Mouse (Mus musculus) testis, adult 10 weeks (tissue): ENCODE measurements around the gene Osbpl10. TPM values are rescaled to one million over a fixed set of nuclear protein-coding genes. Genes with fewer than 3 reads are reported as not detected.

Experiments
- polyA plus RNA-seq: library from polyadenylated mRNA; stranded (reverse); fragments of 350-450 nt; fragmentation: Illumina TruSeq; extraction: RNeasy Lipid Tissue Mini Kit (QIAGEN cat#74804); gene quantifications from one replicate; pipeline ENCODE4 v1.2.3, GENCODE M21; 2014; ENCODE audit warnings: low read depth, low replicate concordance

Osbpl10 gene
- polyA plus RNA-seq: 5.2 TPM

DNA sequence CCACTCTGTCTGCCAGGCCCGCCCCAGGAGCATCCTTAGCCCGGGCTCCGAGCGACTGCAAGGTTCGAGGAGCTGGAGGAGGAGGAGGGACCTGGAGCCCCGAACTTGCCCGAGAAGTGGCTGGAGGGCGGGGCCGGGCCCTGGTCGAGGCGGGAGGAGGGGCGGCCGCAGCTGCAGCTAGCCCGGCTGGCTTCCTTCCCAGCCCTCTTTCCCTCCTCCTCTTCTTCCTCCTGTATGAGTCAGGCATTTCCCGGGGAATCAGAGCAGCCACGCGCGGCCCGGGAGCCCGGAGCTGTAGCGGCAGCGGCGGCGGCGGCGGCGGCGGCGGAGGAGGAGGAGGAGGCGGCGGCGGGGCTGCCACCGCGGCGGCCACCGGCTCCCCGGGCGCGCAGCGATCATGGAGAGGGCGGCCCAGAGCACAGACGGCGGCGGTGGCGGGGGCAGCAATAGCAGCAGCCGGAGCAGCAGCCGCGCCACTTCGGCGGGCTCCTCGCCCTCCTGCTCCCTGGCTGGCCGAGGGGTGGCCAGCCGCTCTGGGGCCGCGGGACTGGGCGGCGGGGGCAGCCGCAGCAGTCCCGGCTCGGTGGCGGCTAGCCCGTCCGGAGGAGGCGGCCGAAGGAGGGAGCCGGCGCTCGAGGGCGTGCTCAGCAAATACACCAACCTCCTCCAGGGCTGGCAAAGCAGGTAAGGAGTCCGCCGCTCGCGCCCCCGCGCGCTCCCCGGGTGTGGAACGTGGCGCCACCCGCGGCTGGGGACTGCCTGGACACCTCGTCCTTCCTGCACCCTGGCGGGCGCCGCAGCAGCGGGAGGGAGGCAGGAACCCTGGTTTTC is at the start of gene Osbpl10:
TSS of gene Osbpl10 (plus strand) at position 289 of the 831 bp plus-strand sequence.

DNA sequence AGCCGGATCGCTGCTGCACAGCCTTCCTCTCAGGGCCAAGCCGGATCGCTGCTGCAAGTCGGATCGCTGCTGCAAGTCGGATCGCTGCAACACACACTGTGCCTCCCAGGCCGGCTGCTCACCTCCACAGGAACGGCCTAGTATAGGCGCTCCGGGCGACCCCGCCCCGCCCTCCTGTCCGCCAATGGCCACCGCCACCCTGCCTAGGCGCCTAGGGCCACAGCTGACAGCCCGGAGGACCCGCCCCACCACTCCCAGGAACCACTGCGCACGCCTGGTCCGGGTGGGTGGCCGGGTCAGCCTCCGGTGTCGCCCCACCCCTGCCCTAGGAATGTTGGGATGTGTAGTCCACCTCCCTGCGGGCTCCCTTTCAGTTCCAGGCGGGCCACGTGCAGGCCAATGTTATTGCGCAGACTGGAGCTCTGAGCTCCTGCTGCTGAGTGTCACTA is 44.6 kb upstream of the Osbpl10 start, which contains the start of gene Gpd1l:
TSS of gene Gpd1l (minus strand) at position 265 of the 449 bp plus-strand sequence.

DNA sequence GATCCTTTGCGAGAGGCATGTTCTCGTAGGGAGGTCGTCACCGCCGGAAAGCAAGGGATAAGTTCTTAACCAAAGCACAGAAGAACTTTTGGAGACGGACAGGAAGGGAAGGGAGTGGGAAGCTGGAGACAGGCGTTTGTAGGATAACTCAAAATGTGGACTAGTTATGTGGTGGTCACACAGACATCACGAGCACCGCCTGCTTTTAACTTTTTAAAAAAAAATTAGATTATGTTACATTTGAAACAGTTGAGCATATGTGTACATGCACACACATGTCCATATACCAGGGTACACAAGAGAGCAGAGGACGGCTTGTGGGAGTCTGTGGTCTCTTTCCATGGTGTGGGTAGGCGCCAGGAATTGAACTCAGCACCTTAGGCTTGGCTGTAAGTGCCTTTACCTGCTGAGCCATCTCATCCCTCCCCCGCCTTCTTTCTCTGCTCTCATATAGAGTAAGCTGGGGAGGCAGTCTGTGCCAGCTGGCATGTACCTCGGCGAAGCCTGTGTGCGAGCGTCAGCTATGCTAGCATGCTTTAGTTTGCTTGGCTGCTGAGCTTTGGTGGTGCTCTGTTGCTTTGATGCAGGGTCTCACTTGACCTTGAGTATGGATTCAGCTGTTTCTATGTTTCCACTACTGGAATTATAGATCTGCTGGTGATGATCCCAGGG is 4.5 kb downstream of the Osbpl10 start, which contains the start of gene Rps27rt:
TSS of gene Rps27rt (minus strand) at position 51 of the 672 bp plus-strand sequence.

Other genes with a start within 250 kb of the Osbpl10 start
- gene Cmtm6, start 247.5 kb upstream of the Osbpl10 start, polyA plus RNA-seq: 27.8 TPM
- gene Cmtm7, start 196.7 kb upstream of the Osbpl10 start, polyA plus RNA-seq: 0.70 TPM
- gene Cmtm8, start 134.4 kb upstream of the Osbpl10 start, polyA plus RNA-seq: 0.88 TPM
- 4.8 TPM for gene Gpd1l, start 44.6 kb upstream of the Osbpl10 start, polyA plus RNA-seq
- 53.4 TPM for gene Rps27rt, start 4.2 kb downstream of the Osbpl10 start, polyA plus RNA-seq